Mouse (Mus musculus) heart, postnatal 0 days (tissue): ENCODE data around the gene Pgap3.

Experiments used
- CTCF ChIP-seq: IDR thresholded peaks from 2 replicates; pipeline ENCODE4 v1.5.1; 2016; ENCODE audit warnings: antibody characterized with exemption, control low read depth, low read depth
- EP300 ChIP-seq: IDR thresholded peaks from 2 replicates; pipeline ENCODE4 v1.6.1; 2016; ENCODE audit warnings: antibody characterized with exemption, low read depth

GRCm38 (mm10) chr11:98400816-98401215, 526 bp upstream of the Pgap3 start:
- TF ChIP-seq CTCF (no peak), EP300 (no peak)
